Mouse (Mus musculus): ENCODE measurements around the gene Engase. TPM values are rescaled to one million over a fixed set of nuclear protein-coding genes. Genes with fewer than 3 reads are reported as not detected.

The Engase gene
- polyA plus RNA-seq, 1 experiment from 2014 or later: 5.4 TPM

GRCm38 (mm10) chr11:118481231-118481630 lies 4.6 kb downstream of the Engase start:
- H3K9ac ChIP-seq: no peak overlapping the region
- no peak for ATAC-seq (replicated peaks; ENCODE audit: low FRiP score)
- H3K9me3 ChIP-seq (replicated peaks): no peaks in the 10 kb centered on the region
- no peak overlapping the region for H3K4me3 ChIP-seq (replicated peaks)
- H3K4me1 ChIP-seq: peaks cover 8% of the 10 kb centered on the region
- H3K27ac ChIP-seq: no peak overlapping the region
- H3K27me3 ChIP-seq: no peaks in the 10 kb centered on the region
- peaks cover 27% of the 10 kb centered on the region for H3K36me3 ChIP-seq
- 95% methylated on average over 11 of the region's 11 CpGs for WGBS
- H3K4me2 ChIP-seq: no peak overlapping the region

- no peak for ATAC-seq (replicated peaks; ENCODE audit: low FRiP score)
- Histone ChIP-seq H3K4me2 (no peak overlapping the region), H3K4me1 (peaks cover 8% of the 10 kb centered on the region), H3K9me3 (replicated peaks) (no peaks in the 10 kb centered on the region), H3K27ac (no peak overlapping the region), H3K9ac (no peak overlapping the region), H3K27me3 (no peaks in the 10 kb centered on the region), H3K4me3 (replicated peaks) (no peak overlapping the region), H3K36me3 (peaks cover 27% of the 10 kb centered on the region)
- WGBS: 88% methylated on average over 14 of the region's 14 CpGs
Observed at GRCm38 (mm10) chr11:118481751-118482150, 5.1 kb downstream of the Engase start.

- no peaks in the 10 kb centered on the region for H3K9me3 ChIP-seq (replicated peaks)
- H3K9ac ChIP-seq: no peak overlapping the region
- no peak for ATAC-seq (replicated peaks; ENCODE audit: low FRiP score)
- peaks cover 29% of the 10 kb centered on the region for H3K36me3 ChIP-seq
- 86% methylated on average over 8 of the region's 8 CpGs for WGBS
- H3K4me3 ChIP-seq (replicated peaks): no peak overlapping the region
- H3K4me1 ChIP-seq: peaks cover 10% of the 10 kb centered on the region
- H3K4me2 ChIP-seq: no peak overlapping the region
- no peak overlapping the region for H3K27ac ChIP-seq
- H3K27me3 ChIP-seq: peaks cover 1% of the 10 kb centered on the region; the same call in 1 of the 2 replicates
Observed at GRCm38 (mm10) chr11:118484169-118484568, 7.5 kb downstream of the Engase start.

GRCm38 (mm10) chr11:118485338-118485737 lies 8.7 kb downstream of the Engase start:
- no peaks in the 10 kb centered on the region for H3K9me3 ChIP-seq (replicated peaks)
- 76% methylated on average over 11 of the region's 11 CpGs for WGBS
- no peak overlapping the region for H3K9ac ChIP-seq
- no peak overlapping the region for H3K4me2 ChIP-seq
- no peak for ATAC-seq (replicated peaks; ENCODE audit: low FRiP score)
- peaks cover 12% of the 10 kb centered on the region; the same call in 1 of the 2 replicates for H3K27me3 ChIP-seq
- no peak overlapping the region for H3K27ac ChIP-seq
- H3K36me3 ChIP-seq: peaks cover 26% of the 10 kb centered on the region
- no peak overlapping the region for H3K4me3 ChIP-seq (replicated peaks)
- H3K4me1 ChIP-seq: peaks cover 17% of the 10 kb centered on the region

GRCm38 (mm10) chr11:118485780-118486179 lies 9.2 kb downstream of the Engase start:
- Histone ChIP-seq H3K4me3 (replicated peaks) (no peak overlapping the region), H3K27me3 (peaks cover 16% of the 10 kb centered on the region), H3K27ac (no peak overlapping the region), H3K9ac (no peak overlapping the region), H3K9me3 (replicated peaks) (no peaks in the 10 kb centered on the region), H3K36me3 (peaks cover 26% of the 10 kb centered on the region), H3K4me2 (no peak overlapping the region), H3K4me1 (peaks cover 21% of the 10 kb centered on the region)
- WGBS: 92% methylated on average over 3 of the region's 3 CpGs
- no peak for ATAC-seq (replicated peaks; ENCODE audit: low FRiP score)

GRCm38 (mm10) chr11:118486281-118486680 lies 9.7 kb downstream of the Engase start:
- H3K9ac ChIP-seq: no peak overlapping the region
- no peak for ATAC-seq (replicated peaks; ENCODE audit: low FRiP score)
- no peaks in the 10 kb centered on the region for H3K9me3 ChIP-seq (replicated peaks)
- no peak overlapping the region for H3K4me2 ChIP-seq
- peaks cover 22% of the 10 kb centered on the region for H3K4me1 ChIP-seq
- no peak overlapping the region for H3K4me3 ChIP-seq (replicated peaks)
- H3K36me3 ChIP-seq: peaks cover 22% of the 10 kb centered on the region
- WGBS: 90% methylated on average over 6 of the region's 6 CpGs
- peaks cover 18% of the 10 kb centered on the region for H3K27me3 ChIP-seq
- no peak overlapping the region for H3K27ac ChIP-seq

GRCm38 (mm10) chr11:118486881-118487772 lies 10.5 kb downstream of the Engase start:
- peaks cover 22% of the 10 kb centered on the region for H3K4me1 ChIP-seq
- WGBS: 86% methylated on average over 29 of the region's 29 CpGs
- peaks cover 21% of the 10 kb centered on the region for H3K36me3 ChIP-seq
- H3K27ac ChIP-seq: no peak overlapping the region
- no peaks in the 10 kb centered on the region for H3K9me3 ChIP-seq (replicated peaks)
- peaks cover 20% of the 10 kb centered on the region for H3K27me3 ChIP-seq
- no peak for ATAC-seq (replicated peaks; ENCODE audit: low FRiP score)
- no peak overlapping the region for H3K4me3 ChIP-seq (replicated peaks)
- H3K4me2 ChIP-seq: no peak overlapping the region
- H3K9ac ChIP-seq: no peak overlapping the region

GRCm38 (mm10) chr11:118488191-118488906 lies 11.7 kb downstream of the Engase start:
- no peaks in the 10 kb centered on the region for H3K9me3 ChIP-seq (replicated peaks)
- peaks cover 25% of the 10 kb centered on the region for H3K4me1 ChIP-seq
- H3K27me3 ChIP-seq: peaks cover 20% of the 10 kb centered on the region
- H3K36me3 ChIP-seq: peaks cover 13% of the 10 kb centered on the region
- ATAC-seq (replicated peaks; ENCODE audit: low FRiP score): 0 out of 2 replicates have a peak, but pooled peaks have one; percentile 16
- no peak overlapping the region for H3K27ac ChIP-seq
- H3K9ac ChIP-seq: no peak overlapping the region
- WGBS: 64% methylated on average over 8 of the region's 8 CpGs
- peak overlapping the region; percentile 2; the same call in 1 of the 2 replicates for H3K4me2 ChIP-seq
- no peak overlapping the region for H3K4me3 ChIP-seq (replicated peaks)

- WGBS: 37% methylated on average over 12 of the region's 12 CpGs
- no peak for ATAC-seq (replicated peaks; ENCODE audit: low FRiP score)
- Histone ChIP-seq H3K4me1 (peaks cover 26% of the 10 kb centered on the region), H3K27me3 (peaks cover 20% of the 10 kb centered on the region), H3K4me3 (replicated peaks) (no peak overlapping the region), H3K36me3 (peaks cover 11% of the 10 kb centered on the region), H3K9ac (no peak overlapping the region), H3K27ac (no peak overlapping the region), H3K4me2 (peak overlapping the region; percentile 2; the same call in 1 of the 2 replicates), H3K9me3 (replicated peaks) (no peaks in the 10 kb centered on the region)
Observed at GRCm38 (mm10) chr11:118488907-118489270, 12.3 kb downstream of the Engase start.

GRCm38 (mm10) chr11:118490566-118491218 lies 14.1 kb downstream of the Engase start:
- 0 out of 2 replicates have a peak, but pooled peaks cover 5% of the 10 kb centered on the region for H3K36me3 ChIP-seq
- no peak overlapping the region for H3K4me3 ChIP-seq (replicated peaks)
- H3K4me1 ChIP-seq: peaks cover 43% of the 10 kb centered on the region
- H3K9ac ChIP-seq: no peak overlapping the region
- 23% methylated on average over 22 of the region's 22 CpGs for WGBS
- peaks cover 20% of the 10 kb centered on the region for H3K27me3 ChIP-seq
- no peak; the same call in 1 of the 2 replicates for ATAC-seq (replicated peaks; ENCODE audit: low FRiP score)
- peak overlapping the region; percentile 38 for H3K4me2 ChIP-seq
- H3K27ac ChIP-seq: no peak overlapping the region
- no peaks in the 10 kb centered on the region for H3K9me3 ChIP-seq (replicated peaks)

- ATAC-seq (replicated peaks; ENCODE audit: low FRiP score): no peak
- H3K4me2 ChIP-seq: no peak overlapping the region
- no peak overlapping the region for H3K9ac ChIP-seq
- peaks cover 20% of the 10 kb centered on the region for H3K27me3 ChIP-seq
- WGBS: 91% methylated on average over 7 of the region's 7 CpGs
- H3K4me3 ChIP-seq (replicated peaks): no peak overlapping the region
- no peaks in the 10 kb centered on the region for H3K9me3 ChIP-seq (replicated peaks)
- H3K27ac ChIP-seq: no peak overlapping the region
- peaks cover 48% of the 10 kb centered on the region for H3K4me1 ChIP-seq
- 0 out of 2 replicates have a peak, but pooled peaks cover 4% of the 10 kb centered on the region for H3K36me3 ChIP-seq
Observed at GRCm38 (mm10) chr11:118491230-118491629, 14.6 kb downstream of the Engase start.
